Comparison of ENCODE assay signal across 25 mouse cellular contexts in genomic region chr8:107757083-107757482, GRCm38 (mm10).
"Had no signal": no experiment of that assay in that cellular context is flagged by ENCODE, and none has a peak within 500 bp of the region (broad histone marks: within the 10 kb centered on the region; RNA-seq: fewer than 3 reads in every experiment).

No protein-coding gene starts in this region.

- H3K4me2 ChIP-seq: heart, embryonic 11.5 days; heart, embryonic 13.5 days; heart, embryonic 15.5 days; intestine, embryonic 15.5 days; limb, embryonic 12.5 days; liver, embryonic 11.5 days; liver, embryonic 13.5 days; liver, embryonic 15.5 days had no signal

- ATAC-seq: inflammation-experienced regulatory T-cells, adult 6 months; intestine, embryonic 15.5 days; intestine, postnatal 0 days; liver, postnatal 0 days had no signal

- H3K27me3 ChIP-seq: heart, embryonic 13.5 days; heart, embryonic 15.5 days; intestine, embryonic 15.5 days; limb, embryonic 12.5 days; liver, embryonic 13.5 days; liver, embryonic 15.5 days had no signal

- H3K4me1 ChIP-seq: heart, embryonic 13.5 days; heart, embryonic 15.5 days; intestine, embryonic 15.5 days; limb, embryonic 10.5 days; limb, embryonic 12.5 days; liver, embryonic 13.5 days; liver, embryonic 15.5 days had no signal

- H3K4me3 ChIP-seq: heart, adult 2 months; heart, embryonic 13.5 days; heart, embryonic 15.5 days; intestine, embryonic 15.5 days; layer of hippocampus, adult 2 months; left cerebral cortex, adult 2 months; limb, embryonic 10.5 days; limb, embryonic 12.5 days; liver, embryonic 13.5 days; liver, embryonic 15.5 days had no signal

- H3K36me3 ChIP-seq: heart, embryonic 13.5 days; heart, embryonic 15.5 days; intestine, embryonic 15.5 days; limb, embryonic 10.5 days; limb, embryonic 12.5 days; liver, embryonic 13.5 days; liver, embryonic 15.5 days had no signal

- H3K9ac ChIP-seq: heart, embryonic 13.5 days; heart, embryonic 15.5 days; intestine, embryonic 15.5 days; limb, embryonic 12.5 days; liver, embryonic 13.5 days; liver, embryonic 15.5 days; liver, postnatal 0 days had no signal

- H3K9me3 ChIP-seq: heart, embryonic 15.5 days; intestine, embryonic 15.5 days; limb, embryonic 10.5 days; liver, embryonic 13.5 days; liver, embryonic 15.5 days had no signal

- H3K27ac ChIP-seq: heart, adult 2 months; heart, embryonic 13.5 days; heart, embryonic 15.5 days; intestine, embryonic 15.5 days; layer of hippocampus, adult 2 months; left cerebral cortex, adult 2 months; limb, embryonic 10.5 days; limb, embryonic 12.5 days; liver, embryonic 13.5 days; liver, embryonic 15.5 days had no signal

- DNase-seq: gastrocnemius, postnatal 14 days; gastrocnemius, postnatal 36 days; heart, adult 11 months; heart, adult 2 months; heart, postnatal 14 days; heart, postnatal 36 days; kidney, adult 18-20 months; kidney, postnatal 10 days; kidney, postnatal 25 days; kidney, postnatal 4 days; liver; liver, embryonic 13.5 days; liver, postnatal 0 days had no signal
